Mouse (Mus musculus) kidney, postnatal 10 days (tissue): ENCODE results near the gene Vps9d1.
A peak's percentile ranks its signal among the peaks of the same experiment; 100 is the strongest.
"Not testable (repeated sequence)": the region's sequence is repeated elsewhere in the genome, so short reads cannot be mapped to it uniquely, and the experiment has no call there.

Experiments
- DNase-seq: peaks from one replicate; pipeline ENCODE4 v3.0.0; 2021; ENCODE audit warnings: mixed read lengths

Gene Vps9d1

GRCm38 (mm10) chr8:123212321-123213117, 41.6 kb downstream of the Vps9d1 start, which contains the start of the genes Chmp1a and Spata33:
Gene Chmp1a, minus strand, starts transcription at chr8:123212763.
Gene Spata33, plus strand, starts transcription at chr8:123212832.
- DNase-seq = peak; percentile 97

GRCm38 (mm10) chr8:123211876-123212275, 42.3 kb downstream of the Vps9d1 start:
- no peak for DNase-seq

GRCm38 (mm10) chr8:123203571-123203970, 50.6 kb downstream of the Vps9d1 start:
- DNase-seq = no peak

- peak; percentile 88 for DNase-seq
These were observed 51.9 kb downstream of the Vps9d1 start for GRCm38 (mm10) chr8:123202288-123202687.

DNA sequence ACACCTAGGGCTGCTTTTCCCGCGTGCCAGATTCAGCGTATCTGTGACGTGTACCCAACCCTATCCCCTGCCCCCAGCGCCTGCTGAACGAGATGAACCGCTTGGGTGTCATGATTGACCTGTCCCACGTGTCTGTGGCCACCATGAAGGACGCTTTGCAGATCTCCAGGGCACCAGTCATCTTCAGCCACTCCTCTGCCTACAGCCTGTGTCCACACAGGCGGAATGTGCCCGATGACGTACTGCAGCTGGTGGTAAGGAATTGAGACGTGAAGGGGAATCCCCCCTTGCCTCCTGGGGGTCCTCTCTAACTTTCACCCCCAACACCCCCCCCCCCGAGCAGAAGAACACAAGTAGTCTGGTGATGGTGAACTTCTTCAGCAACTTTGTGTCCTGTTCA, 54.3 kb downstream of the Vps9d1 start:
- no peak for DNase-seq

DNA sequence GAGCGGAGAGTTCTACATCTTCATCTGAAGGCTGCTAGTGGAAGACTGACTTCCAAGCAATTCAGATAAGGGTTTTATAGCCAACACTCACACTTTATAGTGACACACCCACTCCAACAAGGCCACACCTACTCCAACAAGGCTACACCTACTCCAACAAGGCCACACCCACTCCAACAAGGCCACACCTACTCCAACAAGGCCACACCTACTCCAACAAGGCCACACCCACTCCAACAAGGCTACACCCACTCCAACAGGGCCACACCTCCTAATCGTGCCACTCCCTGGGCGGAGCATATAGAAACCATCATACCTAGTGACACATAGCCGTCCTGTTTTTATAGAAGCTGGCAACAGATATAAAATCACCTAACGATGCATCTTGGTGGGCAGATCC, 57.1 kb downstream of the Vps9d1 start:
- DNase-seq = not testable (repeated sequence)

GRCm38 (mm10) chr8:123193771-123194170, 60.4 kb downstream of the Vps9d1 start:
- no peak for DNase-seq
